Mouse (Mus musculus): ENCODE results near the gene Rbak. TPM values are rescaled to one million over a fixed set of nuclear protein-coding genes. Genes with fewer than 3 reads are reported as not detected.

Gene Rbak
- total and polyA plus RNA-seq, 2 experiments from 2014 or later: 10.0 to 11.8 TPM

DNA sequence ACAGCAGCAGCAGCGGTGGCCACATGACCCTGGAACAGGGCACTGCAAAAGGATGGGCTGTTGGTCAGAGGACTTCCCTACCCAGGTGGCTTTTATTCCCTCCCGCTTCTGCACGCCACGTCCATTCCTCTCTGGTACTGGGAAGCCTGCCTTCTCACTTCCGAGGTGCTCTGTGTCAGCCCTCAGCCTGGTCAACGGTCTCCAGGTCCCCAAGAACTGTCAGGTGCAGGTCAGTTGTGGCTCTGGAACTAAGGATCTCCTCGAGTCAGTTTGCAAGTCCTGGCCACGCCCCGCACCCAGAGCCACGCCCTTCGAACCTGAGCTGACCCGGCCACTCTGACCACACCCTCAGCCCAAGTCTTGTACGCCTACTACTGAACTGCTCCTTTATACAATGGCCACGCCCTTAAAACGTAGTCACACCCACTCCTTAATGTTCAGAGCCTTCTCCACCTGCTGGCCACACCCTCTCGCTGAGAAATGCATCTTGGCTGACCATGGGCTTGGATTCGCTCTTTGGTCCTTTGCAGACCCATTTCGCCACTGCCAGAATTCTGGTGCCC is 15.0 kb downstream of the Rbak start:
- ATAC-seq (no peak), DNase-seq (ENCODE audit: low spot score) (no peak)
- Histone ChIP-seq H3K9ac (replicated peaks; ENCODE audit: low read length) (no peak overlapping the region), H3K4me2 (ENCODE audit: low read depth, low read length) (no peak overlapping the region), H3K36me3 (ENCODE audit: insufficient read depth, low read length) (no peaks in the 10 kb centered on the region), H3K4me3 (ENCODE audit: low read length) (no peak overlapping the region), H3K9me3 (ENCODE audit: low read length) (no peaks in the 10 kb centered on the region), H3K4me1 (ENCODE audit: insufficient read depth, low read length) (no peaks in the 10 kb centered on the region), H3K27me3 (ENCODE audit: insufficient read depth, low read length) (no peaks in the 10 kb centered on the region), H3K27ac (no peak overlapping the region)
- WGBS: 16% methylated on average over 18 of the region's 18 CpGs
- TF ChIP-seq CTCF (IDR thresholded peaks at IDR 0.05; ENCODE audit: low read depth): no peak

DNA sequence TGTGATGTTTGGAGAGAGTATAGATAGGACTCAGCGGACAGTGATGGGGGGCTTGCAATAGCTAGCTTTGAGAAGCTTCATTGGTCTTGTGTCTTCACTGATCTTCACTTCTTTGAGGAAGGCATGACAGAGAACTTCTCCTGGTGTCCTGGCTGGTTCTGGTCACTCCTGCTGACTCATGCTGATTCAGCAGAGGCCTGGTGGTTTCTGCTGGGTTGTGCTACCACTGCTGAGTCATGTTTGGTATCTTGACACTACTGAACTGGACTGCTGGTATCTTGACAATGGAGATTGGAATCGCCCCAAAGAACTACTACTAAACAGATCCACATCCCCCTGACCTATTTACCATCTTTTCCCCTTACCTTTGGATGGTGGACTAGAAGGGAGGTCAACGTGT is 25.0 kb downstream of the Rbak start:
- DNase-seq (ENCODE audit: low spot score) (no peak), ATAC-seq (no peak)
- no peaks in the 10 kb centered on the region for H3K4me1 ChIP-seq (ENCODE audit: insufficient read depth, low read length)
- WGBS: 87% methylated on average over 3 of the region's 3 CpGs
- TF ChIP-seq CTCF (IDR thresholded peaks at IDR 0.05; ENCODE audit: low read depth): no peak
- H3K36me3 ChIP-seq (ENCODE audit: insufficient read depth, low read length): no peaks in the 10 kb centered on the region
- H3K27me3 ChIP-seq (ENCODE audit: insufficient read depth, low read length): no peaks in the 10 kb centered on the region
- H3K4me3 ChIP-seq (ENCODE audit: low read length): no peak overlapping the region
- H3K9me3 ChIP-seq (ENCODE audit: low read length): no peaks in the 10 kb centered on the region
- H3K27ac ChIP-seq: no peak overlapping the region
- no peak overlapping the region for H3K9ac ChIP-seq (replicated peaks; ENCODE audit: low read length)
- no peak overlapping the region for H3K4me2 ChIP-seq (ENCODE audit: low read depth, low read length)

- Histone ChIP-seq H3K9ac (replicated peaks; ENCODE audit: low read length) (no peak overlapping the region), H3K4me3 (ENCODE audit: low read length) (no peak overlapping the region), H3K9me3 (ENCODE audit: low read length) (no peaks in the 10 kb centered on the region; the same call in 1 of the 2 replicates), H3K27ac (no peak overlapping the region), H3K27me3 (ENCODE audit: insufficient read depth, low read length) (no peaks in the 10 kb centered on the region), H3K4me2 (ENCODE audit: low read depth, low read length) (no peak overlapping the region), H3K36me3 (ENCODE audit: insufficient read depth, low read length) (no peaks in the 10 kb centered on the region), H3K4me1 (ENCODE audit: insufficient read depth, low read length) (no peaks in the 10 kb centered on the region)
- no peak for DNase-seq (ENCODE audit: low spot score)
- no peak for TF ChIP-seq CTCF (IDR thresholded peaks at IDR 0.05; ENCODE audit: low read depth)
- no peak for ATAC-seq
- WGBS: 90% methylated on average over 10 of the region's 10 CpGs
These were observed 26.8 kb downstream of the Rbak start for GRCm38 (mm10) chr5:143153756-143154155.

GRCm38 (mm10) chr5:143150044-143150443 is 30.5 kb downstream of the Rbak start:
- no peaks in the 10 kb centered on the region for H3K4me1 ChIP-seq (ENCODE audit: insufficient read depth, low read length)
- TF ChIP-seq CTCF (IDR thresholded peaks at IDR 0.05; ENCODE audit: low read depth): no peak
- H3K36me3 ChIP-seq (ENCODE audit: insufficient read depth, low read length): no peaks in the 10 kb centered on the region
- no peak overlapping the region for H3K27ac ChIP-seq
- WGBS: 93% methylated on average over 2 of the region's 2 CpGs
- H3K27me3 ChIP-seq (ENCODE audit: insufficient read depth, low read length): no peaks in the 10 kb centered on the region
- DNase-seq (ENCODE audit: low spot score) (no peak), ATAC-seq (no peak)
- no peak overlapping the region for H3K9ac ChIP-seq (replicated peaks; ENCODE audit: low read length)
- no peaks in the 10 kb centered on the region; the same call in 1 of the 2 replicates for H3K9me3 ChIP-seq (ENCODE audit: low read length)
- H3K4me2 ChIP-seq (ENCODE audit: low read depth, low read length): no peak overlapping the region
- H3K4me3 ChIP-seq (ENCODE audit: low read length): no peak overlapping the region

GRCm38 (mm10) chr5:143149536-143149935 is 31.0 kb downstream of the Rbak start:
- no peak; the same call in 1 of the 2 replicates for TF ChIP-seq CTCF (IDR thresholded peaks at IDR 0.05; ENCODE audit: low read depth)
- DNase-seq (ENCODE audit: low spot score) (no peak), ATAC-seq (no peak)
- no peak overlapping the region for H3K4me2 ChIP-seq (ENCODE audit: low read depth, low read length)
- no peak overlapping the region for H3K9ac ChIP-seq (replicated peaks; ENCODE audit: low read length)
- no peaks in the 10 kb centered on the region; the same call in 1 of the 2 replicates for H3K9me3 ChIP-seq (ENCODE audit: low read length)
- H3K4me1 ChIP-seq (ENCODE audit: insufficient read depth, low read length): no peaks in the 10 kb centered on the region
- H3K27ac ChIP-seq: no peak overlapping the region
- WGBS: 85% methylated on average over 2 of the region's 2 CpGs
- H3K4me3 ChIP-seq (ENCODE audit: low read length): no peak overlapping the region
- no peaks in the 10 kb centered on the region for H3K36me3 ChIP-seq (ENCODE audit: insufficient read depth, low read length)
- no peaks in the 10 kb centered on the region for H3K27me3 ChIP-seq (ENCODE audit: insufficient read depth, low read length)

- H3K27ac ChIP-seq: no peak overlapping the region
- no peaks in the 10 kb centered on the region for H3K27me3 ChIP-seq (ENCODE audit: insufficient read depth, low read length)
- WGBS: 92% methylated on average over 5 of the region's 5 CpGs
- no peak overlapping the region for H3K4me2 ChIP-seq (ENCODE audit: low read depth, low read length)
- H3K9me3 ChIP-seq (ENCODE audit: low read length): no peaks in the 10 kb centered on the region; the same call in 1 of the 2 replicates
- ATAC-seq (no peak), DNase-seq (ENCODE audit: low spot score) (no peak)
- no peaks in the 10 kb centered on the region for H3K4me1 ChIP-seq (ENCODE audit: insufficient read depth, low read length)
- no peaks in the 10 kb centered on the region for H3K36me3 ChIP-seq (ENCODE audit: insufficient read depth, low read length)
- H3K9ac ChIP-seq (replicated peaks; ENCODE audit: low read length): no peak overlapping the region
- H3K4me3 ChIP-seq (ENCODE audit: low read length): no peak overlapping the region
- TF ChIP-seq CTCF (IDR thresholded peaks at IDR 0.05; ENCODE audit: low read depth): no peak
These were observed 31.9 kb downstream of the Rbak start for GRCm38 (mm10) chr5:143148661-143149060.

DNA sequence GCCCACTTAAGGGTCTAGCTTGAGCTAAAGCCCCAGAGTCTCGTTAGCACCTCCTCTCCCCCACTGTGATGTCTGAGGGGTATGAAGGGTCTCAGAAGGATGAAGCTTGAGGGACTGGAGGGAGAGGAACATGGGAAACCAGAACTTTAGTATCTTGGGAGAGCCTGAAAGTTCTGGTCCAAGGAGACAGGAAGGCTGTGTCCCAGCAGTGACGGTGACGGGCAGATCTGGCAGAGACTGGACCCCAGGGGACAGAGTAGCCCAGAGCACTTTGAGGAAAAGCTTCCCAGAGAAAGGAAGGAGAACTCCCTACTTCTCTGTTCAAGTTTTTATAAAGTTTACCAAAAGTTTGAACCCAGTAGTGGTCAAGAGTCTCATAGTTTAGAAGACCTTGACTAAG is 33.1 kb downstream of the Rbak start, which contains the start of gene Olfr718-ps1:
TSS of gene Olfr718-ps1 (minus strand) at position 101 of the 400 bp plus-strand sequence.
- WGBS: 74% methylated on average over 3 of the region's 3 CpGs
- H3K4me2 ChIP-seq (ENCODE audit: low read depth, low read length): no peak within 1 kb of the TSS

More for the DNA sequence above, 33.1 kb downstream of the Rbak start, which contains the start of gene Olfr718-ps1:
- Histone ChIP-seq H3K9ac (replicated peaks; ENCODE audit: low read length) (no peak within 1 kb of the TSS), H3K4me3 (ENCODE audit: low read length) (no peak within 1 kb of the TSS), H3K4me1 (ENCODE audit: insufficient read depth, low read length) (no peaks in the 10 kb centered on the region), H3K27me3 (ENCODE audit: insufficient read depth, low read length) (no peaks in the 10 kb centered on the region), H3K36me3 (ENCODE audit: insufficient read depth, low read length) (no peaks in the 10 kb centered on the region), H3K27ac (no peak within 1 kb of the TSS), H3K9me3 (ENCODE audit: low read length) (no peaks in the 10 kb centered on the region; the same call in 1 of the 2 replicates)
- no peak for TF ChIP-seq CTCF (IDR thresholded peaks at IDR 0.05; ENCODE audit: low read depth)
- DNase-seq (ENCODE audit: low spot score) (no peak), ATAC-seq (no peak)
